Mouse (Mus musculus): Measurements from ENCODE around the gene Abhd2.

Abhd2 gene

GRCm38 (mm10) chr7:79375594-79375993 lies 102.6 kb downstream of the Abhd2 start:
- DNase-seq (ENCODE audit: low read depth, low spot score) = no peak

- no peak for DNase-seq (ENCODE audit: low read depth, low spot score)
Measured at GRCm38 (mm10) chr7:79376516-79377275, 103.7 kb downstream of the Abhd2 start.

- no peak for DNase-seq (ENCODE audit: low read depth, low spot score)
Measured at GRCm38 (mm10) chr7:79386422-79387133, 113.6 kb downstream of the Abhd2 start, which contains the start of gene Rlbp1. Gene Rlbp1, minus strand, starts transcription at chr7:79387048.

GRCm38 (mm10) chr7:79387140-79387539 lies 114.1 kb downstream of the Abhd2 start:
- no peak for DNase-seq (ENCODE audit: low read depth, low spot score)

- no peak for DNase-seq (ENCODE audit: low read depth, low spot score)
Measured at GRCm38 (mm10) chr7:79387991-79388390, 115.0 kb downstream of the Abhd2 start.

- DNase-seq (ENCODE audit: low read depth, low spot score) = no peak
Measured at GRCm38 (mm10) chr7:79388671-79389206, 115.7 kb downstream of the Abhd2 start.

- peak; percentile 63 for DNase-seq (ENCODE audit: low read depth, low spot score)
Measured at GRCm38 (mm10) chr7:79390141-79390708, 117.2 kb downstream of the Abhd2 start.

GRCm38 (mm10) chr7:79391471-79391870 lies 118.5 kb downstream of the Abhd2 start:
- no peak for DNase-seq (ENCODE audit: low read depth, low spot score)

- DNase-seq (ENCODE audit: low read depth, low spot score) = peak; percentile 83
Measured at GRCm38 (mm10) chr7:79391883-79392649, 119.1 kb downstream of the Abhd2 start, which contains the start of gene Fanci. Gene Fanci, plus strand, starts transcription at chr7:79391929.

GRCm38 (mm10) chr7:79392860-79393513 lies 120.0 kb downstream of the Abhd2 start:
- DNase-seq (ENCODE audit: low read depth, low spot score) = no peak

GRCm38 (mm10) chr7:79393924-79394323 lies 120.9 kb downstream of the Abhd2 start:
- no peak for DNase-seq (ENCODE audit: low read depth, low spot score)

GRCm38 (mm10) chr7:79394666-79395065 lies 121.7 kb downstream of the Abhd2 start:
- DNase-seq (ENCODE audit: low read depth, low spot score) = no peak

GRCm38 (mm10) chr7:79395186-79395585 lies 122.2 kb downstream of the Abhd2 start:
- no peak for DNase-seq (ENCODE audit: low read depth, low spot score)

GRCm38 (mm10) chr7:79397446-79397963 lies 124.5 kb downstream of the Abhd2 start:
- no peak for DNase-seq (ENCODE audit: low read depth, low spot score)

GRCm38 (mm10) chr7:79398426-79398825 lies 125.4 kb downstream of the Abhd2 start:
- no peak for DNase-seq (ENCODE audit: low read depth, low spot score)

GRCm38 (mm10) chr7:79398971-79399370 lies 126.0 kb downstream of the Abhd2 start:
- DNase-seq (ENCODE audit: low read depth, low spot score) = no peak

GRCm38 (mm10) chr7:79400296-79400695 lies 127.3 kb downstream of the Abhd2 start:
- DNase-seq (ENCODE audit: low read depth, low spot score) = no peak

- no peak for DNase-seq (ENCODE audit: low read depth, low spot score)
Measured at GRCm38 (mm10) chr7:79414449-79415375, 141.7 kb downstream of the Abhd2 start.
